Mouse (Mus musculus) spleen, postnatal 36 days (tissue): ENCODE results near the gene Abhd4.
A peak's percentile ranks its signal among the peaks of the same experiment; 100 is the strongest.
"Not testable (repeated sequence)": the region's sequence is repeated elsewhere in the genome, so short reads cannot be mapped to it uniquely, and the experiment has no call there.

Experiments used
- DNase-seq, 2 experiments: peaks; one replicate each; pipeline ENCODE4 v3.0.0; 2022; ENCODE audit warnings: low spot score in 2 of 2, mixed read lengths in 1 of 2

The Abhd4 gene

GRCm38 (mm10) chr14:54223315-54224063 lies 30.5 kb upstream of the Abhd4 start:
- DNase-seq = no peak

- no peak for DNase-seq
These were observed 29.9 kb upstream of the Abhd4 start for GRCm38 (mm10) chr14:54224064-54224417.

GRCm38 (mm10) chr14:54224484-54225467 lies 29.2 kb upstream of the Abhd4 start:
- DNase-seq = peak; percentile 37 to 38

GRCm38 (mm10) chr14:54225725-54226124 lies 28.3 kb upstream of the Abhd4 start:
- no peak for DNase-seq

GRCm38 (mm10) chr14:54226911-54227811 lies 26.8 kb upstream of the Abhd4 start:
- DNase-seq = peak; percentile 91 to 93

GRCm38 (mm10) chr14:54227911-54228451 lies 26.0 kb upstream of the Abhd4 start:
- peak; percentile 80 to 81 for DNase-seq

DNA sequence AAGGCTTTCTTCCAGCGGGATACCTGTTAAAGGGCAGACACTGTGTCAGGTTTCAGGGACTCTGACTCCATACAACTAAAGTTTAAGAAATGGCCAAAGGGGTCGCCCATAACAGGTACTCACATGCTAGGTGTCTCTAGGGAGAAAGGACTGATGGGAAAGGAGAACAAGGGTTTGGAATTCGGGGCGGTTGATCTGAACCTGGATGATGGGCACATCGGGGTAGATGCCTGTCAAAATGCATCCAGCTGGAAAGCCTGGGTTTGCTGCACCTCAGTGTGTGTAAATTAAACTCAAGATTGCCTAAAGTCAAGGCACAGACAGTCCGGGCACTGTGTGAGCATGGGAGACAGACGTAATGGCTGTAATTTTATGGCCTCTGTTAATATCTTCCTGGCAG lies 25.5 kb upstream of the Abhd4 start:
- no peak for DNase-seq

GRCm38 (mm10) chr14:54228933-54229713 lies 24.9 kb upstream of the Abhd4 start:
- no peak for DNase-seq

DNA sequence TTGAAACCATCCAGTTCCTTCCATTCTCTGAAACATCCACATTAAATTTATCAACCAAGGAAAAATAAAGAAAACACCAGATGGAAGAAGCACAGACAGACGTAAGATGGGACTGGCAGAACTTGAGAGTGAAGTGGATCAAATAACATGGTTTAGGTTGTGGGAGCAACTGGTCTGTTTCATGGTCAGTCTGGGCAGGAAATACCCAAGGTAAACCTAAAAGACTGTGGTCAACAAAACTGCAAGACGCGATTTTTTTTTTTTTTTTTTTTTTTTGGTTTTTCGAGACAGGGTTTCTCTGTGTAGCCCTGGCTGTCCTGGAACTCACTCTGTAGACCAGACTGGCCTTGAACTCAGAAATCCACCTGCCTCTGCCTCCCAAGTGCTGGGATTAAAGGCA lies 24.1 kb upstream of the Abhd4 start:
- not testable (repeated sequence) for DNase-seq

DNA sequence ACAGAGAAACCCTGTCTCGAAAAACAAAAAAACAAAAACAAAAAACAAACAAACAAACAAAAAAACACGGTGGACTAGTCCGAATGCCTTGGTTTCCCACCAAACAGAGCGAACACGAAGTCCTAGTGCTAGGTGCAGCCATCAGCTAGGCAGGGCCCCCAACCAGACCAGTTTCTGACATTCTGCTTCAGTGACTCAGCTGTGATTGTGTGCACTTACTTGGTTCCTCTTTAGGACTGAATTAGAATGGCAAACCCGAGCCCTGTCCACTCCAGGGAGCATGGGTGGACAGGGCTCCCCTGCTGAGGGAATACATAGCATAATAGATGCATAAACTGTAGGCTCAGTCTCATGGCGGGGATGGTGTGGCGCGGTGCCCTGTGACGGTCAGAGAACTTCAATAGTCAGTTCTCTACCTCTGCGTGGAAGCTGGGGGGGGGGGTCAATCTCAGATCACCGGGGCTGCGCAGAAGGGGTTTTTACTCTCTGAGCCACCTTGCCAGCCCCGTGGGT lies 23.3 kb upstream of the Abhd4 start:
- peak; percentile 79 to 80 for DNase-seq

GRCm38 (mm10) chr14:54231176-54231956 lies 22.6 kb upstream of the Abhd4 start:
- peak; percentile 69 to 74 for DNase-seq

- DNase-seq = no peak
These were observed 21.8 kb upstream of the Abhd4 start for GRCm38 (mm10) chr14:54232143-54232542.

DNA sequence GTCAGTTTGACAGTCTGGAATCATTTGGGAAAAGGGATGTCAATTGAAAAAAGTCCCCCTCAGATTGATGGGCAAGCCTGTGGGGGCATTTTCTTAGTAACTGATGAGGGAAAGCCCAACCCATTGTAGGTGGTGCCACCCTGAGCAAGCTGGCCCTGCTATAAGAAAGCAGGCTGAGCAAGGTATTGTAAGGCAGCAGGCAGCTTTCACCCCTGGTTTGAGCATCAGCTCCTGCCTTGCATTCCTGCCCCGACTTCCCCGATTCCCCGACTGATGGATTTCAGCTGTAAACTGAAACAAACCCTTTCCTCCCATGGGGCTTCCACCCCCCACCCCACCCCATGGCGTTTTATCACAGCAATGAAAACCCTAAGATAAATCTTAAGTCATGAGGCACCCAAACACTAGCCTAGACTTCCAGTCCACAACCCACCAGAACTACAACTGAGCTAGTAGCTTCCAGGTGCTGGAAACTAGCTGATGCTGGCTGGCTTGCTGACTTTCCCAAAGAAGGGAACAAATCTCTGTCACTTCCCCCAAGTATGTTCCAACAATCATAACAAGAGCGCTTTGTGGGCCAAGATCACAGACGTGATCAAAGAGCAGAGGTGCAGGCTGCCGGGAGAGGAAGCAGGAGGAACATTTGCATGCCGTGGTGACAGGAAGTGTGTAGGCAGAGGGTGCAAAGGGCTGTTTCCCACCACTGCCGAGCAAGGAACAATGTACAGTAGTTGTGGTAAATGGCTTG lies 21.0 kb upstream of the Abhd4 start:
- DNase-seq = peak; percentile 93 to 94

DNA sequence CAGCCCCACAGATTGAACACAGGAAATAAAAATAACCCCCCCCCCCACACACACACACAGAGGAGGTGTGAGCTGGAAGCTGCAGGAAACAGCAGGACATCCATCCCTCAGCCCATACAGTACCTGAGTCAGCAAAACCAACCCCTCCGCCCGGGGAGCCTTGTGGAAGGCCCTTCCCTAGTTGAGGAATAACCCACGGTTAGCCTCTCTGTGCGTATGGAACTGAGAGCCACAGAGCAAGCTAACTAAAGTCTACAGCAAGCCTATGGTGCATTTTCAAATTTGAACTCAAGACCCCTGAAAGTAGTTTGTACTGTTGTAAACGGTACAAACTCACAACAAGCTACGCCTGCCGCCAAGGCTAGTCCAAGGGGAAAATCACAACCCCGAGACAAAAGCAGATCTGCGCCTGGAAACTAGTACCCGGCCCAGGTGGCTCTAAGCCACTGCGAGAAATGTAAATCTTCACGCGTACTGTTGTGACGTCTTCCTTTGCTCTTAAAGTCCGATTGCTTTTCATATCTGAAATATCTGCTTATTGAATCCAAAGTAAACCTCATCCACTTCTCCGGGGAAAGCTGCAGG lies 20.3 kb upstream of the Abhd4 start:
- peak in 1 of 2 experiments; percentile 52 for DNase-seq

DNA sequence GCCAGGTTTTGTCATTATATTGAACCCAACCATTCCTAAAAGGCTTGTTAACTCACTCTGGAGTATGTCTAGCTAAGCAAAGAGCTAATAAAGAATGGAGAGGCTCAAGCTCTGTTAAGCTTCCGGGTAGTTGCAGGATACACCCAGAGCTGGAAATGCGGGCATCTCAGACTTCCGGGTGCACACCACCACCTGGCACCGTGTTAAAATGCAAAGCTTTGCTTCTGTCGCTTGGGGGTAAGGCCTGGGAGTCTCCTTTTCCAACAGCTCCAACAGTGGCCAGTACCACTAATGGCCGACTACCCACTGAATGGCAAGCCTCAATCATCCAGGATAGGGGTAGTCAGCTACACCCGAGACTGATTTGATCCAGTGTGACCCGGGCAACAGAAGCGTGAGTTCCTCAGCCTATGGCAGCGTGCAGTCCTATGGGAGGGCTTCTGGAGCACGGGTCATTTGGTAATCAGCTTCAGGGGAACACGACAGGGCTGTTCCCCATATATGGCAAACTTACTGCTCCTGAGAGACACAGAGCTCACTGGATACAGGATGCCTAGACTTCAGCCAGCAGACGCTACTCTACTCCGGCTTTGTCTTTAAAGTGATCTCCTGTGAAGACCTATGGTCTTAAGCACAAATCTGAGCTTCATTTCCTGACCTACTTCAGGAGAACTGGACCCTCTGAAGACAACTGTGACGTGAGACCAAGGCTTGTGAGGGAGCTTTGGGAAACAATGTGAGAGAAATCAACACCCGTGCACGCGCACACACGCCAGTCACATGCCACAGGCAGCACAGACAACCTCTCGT lies 19.6 kb upstream of the Abhd4 start:
- no peak for DNase-seq

DNA sequence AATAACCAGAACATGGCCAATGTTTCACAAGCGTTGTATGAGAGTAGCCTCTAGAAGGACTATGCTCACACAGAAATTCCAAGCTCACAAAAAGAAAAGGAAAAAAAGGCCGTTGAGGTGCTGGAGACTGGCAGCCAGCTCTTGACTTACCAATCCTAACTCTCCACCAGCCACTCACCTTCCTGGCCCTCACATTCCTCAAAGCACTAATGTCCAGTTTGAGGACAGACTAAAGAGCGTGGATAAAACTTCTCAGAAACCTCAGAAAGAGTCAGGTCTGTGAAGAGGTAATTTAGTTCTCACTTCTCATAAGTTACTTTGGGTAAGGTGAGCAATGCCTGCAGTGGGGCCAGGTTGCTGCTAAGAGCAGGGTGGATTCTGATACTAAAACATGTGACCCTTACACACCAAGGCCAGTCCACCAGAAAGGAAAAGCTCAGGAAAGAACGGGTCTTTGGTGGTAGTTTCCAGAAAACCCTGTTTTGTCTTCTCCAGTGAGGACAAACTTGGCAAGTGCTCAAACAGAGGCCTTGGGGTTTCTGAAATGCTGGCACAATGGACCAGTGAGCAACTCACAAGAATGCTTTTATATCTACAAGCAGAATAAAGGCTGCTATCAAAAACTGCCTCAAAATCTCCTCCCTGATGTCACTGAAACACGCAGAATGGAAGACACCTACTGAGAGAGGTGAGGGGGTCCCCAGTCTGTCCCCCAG lies 18.0 kb upstream of the Abhd4 start:
- DNase-seq = no peak

DNA sequence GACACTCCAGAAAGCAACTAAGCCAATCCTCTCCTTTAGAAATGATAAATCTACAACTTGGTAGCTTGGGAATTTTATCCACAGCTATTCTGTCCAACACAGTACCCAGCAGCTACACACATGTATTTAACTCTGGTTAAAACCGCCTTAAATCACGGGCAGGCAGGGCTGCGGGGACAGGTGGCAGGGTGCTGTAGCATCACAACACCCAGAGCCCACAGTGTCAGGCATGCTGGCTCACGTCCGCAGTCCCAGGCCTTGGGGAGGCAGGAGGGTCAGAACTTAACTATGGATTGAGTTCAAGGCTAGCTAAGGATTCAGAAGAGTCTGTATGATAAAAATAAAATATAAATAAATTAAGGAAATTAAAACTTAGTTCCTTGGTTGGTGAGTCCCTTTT lies 17.1 kb upstream of the Abhd4 start:
- no peak for DNase-seq
